8 mouse cellular contexts compared by ENCODE assay signal in the genomic region with DNA sequence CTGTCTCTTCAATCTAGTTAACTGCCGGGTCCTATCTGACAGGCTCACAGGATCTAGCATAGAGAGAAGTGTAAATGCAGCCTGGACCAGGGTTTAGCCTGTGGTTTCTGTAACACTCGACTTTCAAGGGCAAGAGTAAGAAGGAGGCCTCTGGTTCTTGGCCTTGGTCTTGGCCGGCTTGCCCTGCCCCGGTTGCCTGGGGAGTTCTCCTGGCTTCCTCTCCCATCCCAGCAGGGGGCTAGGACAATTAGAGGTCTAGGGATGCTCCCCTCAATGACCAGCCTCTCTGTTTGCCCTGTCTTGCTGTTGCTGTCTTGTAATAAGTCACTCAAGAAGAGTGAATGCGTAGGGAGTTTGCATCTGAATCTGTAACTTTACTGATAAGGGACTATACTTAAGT. TPM values are rescaled to one million over a fixed set of nuclear protein-coding genes. Genes with fewer than 3 reads are reported as not detected.
DNase-seq lines count a peak whose midpoint lies in the region; ATAC-seq and TF ChIP-seq lines count a peak whose summit lies in the region.

No protein-coding gene starts in this region.

- no peaks in the 10 kb centered on the region for H3K9me3 ChIP-seq in lung, embryonic 14.5 days (ENCODE audit: low read depth, low read length)
- H3K9me3 ChIP-seq in embryonic facial prominence, embryonic 12.5 days: no peaks in the 10 kb centered on the region
- no peaks in the 10 kb centered on the region for H3K9me3 ChIP-seq in hindbrain, embryonic 12.5 days (replicated peaks)
- H3K9me3 ChIP-seq in midbrain, embryonic 15.5 days: no peaks in the 10 kb centered on the region

- no peak for ATAC-seq in lung, embryonic 14.5 days (ENCODE audit: insufficient read depth)
- no peak for ATAC-seq in embryonic facial prominence, embryonic 12.5 days (ENCODE audit: insufficient number of reproducible peaks, insufficient read depth, low FRiP score, low TSS enrichment)
- ATAC-seq in hindbrain, embryonic 12.5 days (ENCODE audit: low FRiP score): no peak
- no peak for ATAC-seq in midbrain, embryonic 15.5 days (replicated peaks)

- 28% methylated on average over 5 of the region's 5 CpGs for WGBS in lung, embryonic 14.5 days
- 38% methylated on average over 5 of the region's 5 CpGs for WGBS in embryonic facial prominence, embryonic 12.5 days
- WGBS in hindbrain, embryonic 12.5 days: 43% methylated on average over 5 of the region's 5 CpGs
- 40% methylated on average over 5 of the region's 5 CpGs for WGBS in midbrain, embryonic 15.5 days

- no peak for DNase-seq in lung, embryonic 14.5 days
- no peak for DNase-seq in lung, adult 18-20 months
- DNase-seq in spleen, postnatal 36 days (ENCODE audit: low spot score in 2 of 2): no peak
- DNase-seq in thymus, postnatal 4 days: no peak
- no peak for DNase-seq in urinary bladder, postnatal 14 days (ENCODE audit: low spot score)

- peak overlapping the region; percentile 68 for H3K9ac ChIP-seq in lung, embryonic 14.5 days
- H3K9ac ChIP-seq in embryonic facial prominence, embryonic 12.5 days: peak overlapping the region; percentile 40; the same call in 1 of the 2 replicates
- peak overlapping the region; percentile 15; the same call in 1 of the 2 replicates for H3K9ac ChIP-seq in hindbrain, embryonic 12.5 days
- no peak overlapping the region for H3K9ac ChIP-seq in midbrain, embryonic 15.5 days

- H3K4me1 ChIP-seq in lung, embryonic 14.5 days (ENCODE audit: insufficient read depth): peaks cover 14% of the 10 kb centered on the region
- peaks cover 28% of the 10 kb centered on the region for H3K4me1 ChIP-seq in embryonic facial prominence, embryonic 12.5 days
- peaks cover 33% of the 10 kb centered on the region for H3K4me1 ChIP-seq in hindbrain, embryonic 12.5 days
- H3K4me1 ChIP-seq in midbrain, embryonic 15.5 days: peaks cover 48% of the 10 kb centered on the region

- H3K4me3 ChIP-seq in lung, embryonic 14.5 days (ENCODE audit: low read depth, low read length): peak overlapping the region; percentile 70
- peak overlapping the region; percentile 71 for H3K4me3 ChIP-seq in embryonic facial prominence, embryonic 12.5 days
- peak overlapping the region; percentile 71; the same call in 1 of the 2 replicates for H3K4me3 ChIP-seq in hindbrain, embryonic 12.5 days
- H3K4me3 ChIP-seq in midbrain, embryonic 15.5 days: peak overlapping the region; percentile 92

- 0 out of 2 replicates have a peak, but pooled peaks have one; percentile 7 for TF ChIP-seq CTCF in lung, embryonic 14.5 days (IDR thresholded peaks at IDR 0.05; ENCODE audit: low read depth)

- H3K36me3 ChIP-seq in lung, embryonic 14.5 days (ENCODE audit: insufficient read depth): peaks cover under 1% of the 10 kb centered on the region; the same call in 1 of the 2 replicates
- H3K36me3 ChIP-seq in embryonic facial prominence, embryonic 12.5 days: peaks cover 24% of the 10 kb centered on the region
- H3K36me3 ChIP-seq in hindbrain, embryonic 12.5 days: peaks cover 6% of the 10 kb centered on the region
- no peaks in the 10 kb centered on the region for H3K36me3 ChIP-seq in midbrain, embryonic 15.5 days (replicated peaks)

- H3K4me2 ChIP-seq in lung, embryonic 14.5 days: peak overlapping the region; percentile 88
- peak overlapping the region; percentile 62 for H3K4me2 ChIP-seq in embryonic facial prominence, embryonic 12.5 days (replicated peaks)
- peak overlapping the region; percentile 70 for H3K4me2 ChIP-seq in hindbrain, embryonic 12.5 days (replicated peaks)
- peak overlapping the region; percentile 85 for H3K4me2 ChIP-seq in midbrain, embryonic 15.5 days

- H3K27me3 ChIP-seq in lung, embryonic 14.5 days (ENCODE audit: insufficient read depth, low read length): no peaks in the 10 kb centered on the region
- H3K27me3 ChIP-seq in embryonic facial prominence, embryonic 12.5 days: no peaks in the 10 kb centered on the region
- no peaks in the 10 kb centered on the region for H3K27me3 ChIP-seq in hindbrain, embryonic 12.5 days
- H3K27me3 ChIP-seq in midbrain, embryonic 15.5 days (replicated peaks): no peaks in the 10 kb centered on the region

- no peak overlapping the region for H3K27ac ChIP-seq in lung, embryonic 14.5 days (ENCODE audit: low read depth)
- H3K27ac ChIP-seq in embryonic facial prominence, embryonic 12.5 days: no peak overlapping the region
- no peak overlapping the region for H3K27ac ChIP-seq in hindbrain, embryonic 12.5 days
- no peak overlapping the region for H3K27ac ChIP-seq in midbrain, embryonic 15.5 days

RNA-seq across cellular contexts. Expression of a gene that starts 2.0 kb away (rescaled TPM):
- polyA plus RNA-seq in lung, embryonic 14.5 days (2014; fragmentation: Nextera tagmentation; extraction: Ambion mirVana): 10.3 and 11.4 TPM in 2 replicates
- 13.9 and 15.1 TPM in 2 replicates for polyA plus RNA-seq in embryonic facial prominence, embryonic 12.5 days (2016; fragmentation: Nextera tagmentation; extraction: Ambion mirVana)
- 11.5 and 12.2 TPM in 2 replicates for polyA plus RNA-seq in hindbrain, embryonic 12.5 days (2016; fragmentation: Nextera tagmentation; extraction: Ambion mirVana)
- 20.3 and 22.3 TPM in 2 replicates for polyA plus RNA-seq in midbrain, embryonic 15.5 days (2015; fragmentation: Nextera tagmentation; extraction: Ambion mirVana)

RNA-seq across cellular contexts. Expression of a gene that starts 32.1 kb away (rescaled TPM):
- 0.08 and 0.50 TPM in 2 replicates for polyA plus RNA-seq in lung, embryonic 14.5 days (2014; fragmentation: Nextera tagmentation; extraction: Ambion mirVana)
- 0.24 and 0.32 TPM in 2 replicates for polyA plus RNA-seq in embryonic facial prominence, embryonic 12.5 days (2016; fragmentation: Nextera tagmentation; extraction: Ambion mirVana)
- 0.35 and 0.42 TPM in 2 replicates for polyA plus RNA-seq in hindbrain, embryonic 12.5 days (2016; fragmentation: Nextera tagmentation; extraction: Ambion mirVana)
- polyA plus RNA-seq in midbrain, embryonic 15.5 days (2015; fragmentation: Nextera tagmentation; extraction: Ambion mirVana): 0.22 and 0.29 TPM in 2 replicates

RNA-seq across cellular contexts. Expression of a gene that starts 37.7 kb away (rescaled TPM):
- polyA plus RNA-seq in lung, embryonic 14.5 days (2014; fragmentation: Nextera tagmentation; extraction: Ambion mirVana): 13.8 and 14.6 TPM in 2 replicates
- 18.7 and 18.9 TPM in 2 replicates for polyA plus RNA-seq in embryonic facial prominence, embryonic 12.5 days (2016; fragmentation: Nextera tagmentation; extraction: Ambion mirVana)
- 11.0 and 14.1 TPM in 2 replicates for polyA plus RNA-seq in hindbrain, embryonic 12.5 days (2016; fragmentation: Nextera tagmentation; extraction: Ambion mirVana)
- polyA plus RNA-seq in midbrain, embryonic 15.5 days (2015; fragmentation: Nextera tagmentation; extraction: Ambion mirVana): 7.0 and 7.5 TPM in 2 replicates
